Mouse (Mus musculus): ENCODE results near the gene Sypl. TPM values are rescaled to one million over a fixed set of nuclear protein-coding genes. Genes with fewer than 3 reads are reported as not detected.
A peak's percentile ranks its signal among the peaks of the same experiment; 100 is the strongest.

The Sypl gene
- polyA plus RNA-seq, 1 experiment from 2014 or later, result 33.3 TPM

GRCm38 (mm10) chr12:32924245-32924644 lies 29.4 kb upstream of the Sypl start:
- Histone ChIP-seq H3K9ac (no peak overlapping the region), H3K4me1 (peaks cover 12% of the 10 kb centered on the region), H3K4me2 (no peak overlapping the region), H3K27ac (no peak overlapping the region), H3K36me3 (replicated peaks) (no peaks in the 10 kb centered on the region), H3K4me3 (no peak overlapping the region), H3K9me3 (no peaks in the 10 kb centered on the region), H3K27me3 (replicated peaks) (no peaks in the 10 kb centered on the region)
- no peak for ATAC-seq (replicated peaks)
- WGBS, result 43% methylated on average over 3 of the region's 3 CpGs

DNA sequence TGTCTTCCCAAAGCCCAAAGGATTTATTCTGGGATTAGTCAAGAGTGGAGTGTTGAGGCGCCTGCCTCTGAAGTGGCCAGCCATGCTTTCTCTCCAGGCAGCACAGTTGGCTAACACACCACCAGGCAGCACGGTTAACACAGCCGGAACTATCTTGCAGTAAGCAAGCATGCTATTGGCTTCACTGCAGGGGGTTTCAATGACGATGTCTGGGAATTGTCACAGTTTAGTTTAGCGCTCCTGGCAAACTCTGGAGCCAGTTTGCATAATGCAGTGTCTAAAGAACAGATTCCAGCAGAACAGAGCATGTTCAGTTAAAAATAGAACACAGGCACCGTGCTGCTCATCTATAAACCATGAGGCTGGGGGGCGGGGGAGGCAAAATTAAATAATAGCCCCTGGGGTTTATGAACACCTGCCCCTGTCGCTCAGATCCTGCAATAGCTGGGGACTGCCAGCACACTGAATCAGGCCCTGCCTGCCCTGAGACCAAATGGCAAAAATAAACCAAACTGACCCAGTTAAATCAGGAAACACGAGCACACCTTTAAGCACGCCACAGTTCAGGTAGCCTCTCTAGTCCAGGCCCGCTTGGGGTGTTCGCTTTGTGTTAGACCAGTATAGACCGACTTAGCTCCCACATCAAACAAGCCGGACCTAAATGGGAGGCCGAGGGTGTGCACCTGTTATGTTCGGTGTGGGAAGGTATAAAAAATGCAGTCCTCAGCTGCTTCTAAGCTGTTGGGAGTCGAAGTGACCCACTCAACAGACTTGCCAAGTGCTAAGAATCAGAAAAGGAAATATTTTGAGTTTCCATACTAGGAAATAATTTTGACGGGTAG lies 27.1 kb upstream of the Sypl start:
- Histone ChIP-seq H3K9ac (no peak overlapping the region), H3K9me3 (no peaks in the 10 kb centered on the region), H3K27ac (peak overlapping the region; percentile 27), H3K4me1 (peaks cover 12% of the 10 kb centered on the region), H3K36me3 (replicated peaks) (no peaks in the 10 kb centered on the region), H3K4me2 (peak overlapping the region; percentile 18; the same call in 1 of the 2 replicates), H3K27me3 (replicated peaks) (no peaks in the 10 kb centered on the region), H3K4me3 (no peak overlapping the region)
- WGBS, result 42% methylated on average over 18 of the region's 18 CpGs
- peak; percentile 89 for ATAC-seq (replicated peaks)

DNA sequence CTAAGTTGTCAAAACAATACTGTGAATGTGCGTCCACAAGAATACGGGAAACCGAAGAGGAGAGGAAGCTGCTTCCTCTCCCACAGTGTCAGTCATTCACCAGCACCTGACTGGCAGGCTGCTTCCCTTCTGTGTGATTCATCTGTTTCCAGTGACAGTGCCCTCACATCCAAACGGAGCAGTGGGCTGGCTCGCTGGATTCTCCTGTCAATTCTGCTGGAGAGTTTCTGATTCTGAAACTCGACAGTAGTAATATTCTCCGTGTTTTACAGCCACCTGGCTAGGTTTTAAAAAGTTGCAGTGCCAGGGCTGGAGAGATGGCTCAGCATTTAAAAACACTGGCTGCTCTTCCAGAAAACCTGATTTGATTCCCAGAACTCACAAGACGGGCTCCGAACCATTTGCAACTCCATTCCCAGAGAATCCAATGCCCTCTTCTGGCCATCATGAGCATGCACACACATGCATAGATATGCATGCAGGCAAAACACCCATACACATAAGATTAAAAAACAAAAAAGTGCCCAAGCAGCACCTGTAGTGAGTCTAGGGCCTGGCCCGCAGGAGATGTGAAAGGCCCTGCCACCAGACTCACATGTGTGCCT lies 26.4 kb upstream of the Sypl start:
- no peak overlapping the region for H3K27ac ChIP-seq
- no peaks in the 10 kb centered on the region for H3K27me3 ChIP-seq (replicated peaks)
- H3K4me1 ChIP-seq, result peaks cover 12% of the 10 kb centered on the region
- no peak overlapping the region for H3K4me3 ChIP-seq
- WGBS, result 82% methylated on average over 10 of the region's 10 CpGs
- H3K4me2 ChIP-seq, result no peak overlapping the region
- no peaks in the 10 kb centered on the region for H3K9me3 ChIP-seq
- H3K36me3 ChIP-seq (replicated peaks), result no peaks in the 10 kb centered on the region
- H3K9ac ChIP-seq, result no peak overlapping the region
- ATAC-seq (replicated peaks), result no peak

- WGBS, result 57% methylated on average over 3 of the region's 3 CpGs
- no peak for ATAC-seq (replicated peaks)
These were observed 25.5 kb upstream of the Sypl start for GRCm38 (mm10) chr12:32928180-32928579.

DNA sequence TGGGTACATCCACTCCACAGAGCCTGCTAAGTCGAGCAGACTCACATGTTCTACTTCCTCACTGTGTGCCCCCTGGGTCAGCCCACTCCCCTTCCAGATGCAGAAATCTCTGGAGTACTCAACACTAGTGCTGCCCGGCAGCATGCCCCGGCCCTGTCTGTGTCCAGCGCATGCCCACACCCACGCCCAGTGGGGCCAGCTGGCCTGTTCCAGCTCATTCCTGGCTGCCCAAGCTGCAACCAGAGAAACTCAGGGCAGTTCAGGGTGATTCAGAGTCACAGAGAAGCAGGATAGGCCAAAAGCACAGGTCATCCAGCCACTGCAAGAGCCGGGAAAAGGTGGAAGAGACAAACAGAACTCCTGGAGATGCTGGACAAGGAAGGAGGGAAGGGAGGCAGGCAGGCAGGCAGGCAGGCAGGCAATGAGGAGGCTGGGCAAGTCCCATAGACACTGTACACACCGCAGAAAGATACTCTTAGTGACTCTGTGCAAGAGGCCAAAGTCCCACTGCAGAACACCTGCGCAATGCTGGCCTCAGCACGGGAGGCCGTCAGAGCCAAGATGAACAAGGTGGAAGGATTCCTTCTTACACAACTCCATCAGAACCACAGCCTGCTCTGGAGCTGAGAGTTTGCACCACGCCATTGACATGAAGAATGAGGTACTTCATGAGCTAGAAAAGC lies 23.7 kb upstream of the Sypl start:
- Histone ChIP-seq H3K36me3 (replicated peaks) (no peaks in the 10 kb centered on the region), H3K9me3 (no peaks in the 10 kb centered on the region), H3K4me2 (no peak overlapping the region), H3K4me1 (peaks cover 12% of the 10 kb centered on the region), H3K9ac (no peak overlapping the region), H3K27me3 (replicated peaks) (no peaks in the 10 kb centered on the region), H3K27ac (no peak overlapping the region), H3K4me3 (no peak overlapping the region)
- 89% methylated on average over 11 of the region's 11 CpGs for WGBS
- no peak for ATAC-seq (replicated peaks)

More at GRCm38 (mm10) chr12:32928180-32928579, 25.5 kb upstream of the Sypl start:
- H3K36me3 ChIP-seq (replicated peaks), result no peaks in the 10 kb centered on the region
- no peak overlapping the region for H3K9ac ChIP-seq
- no peaks in the 10 kb centered on the region for H3K9me3 ChIP-seq
- no peak overlapping the region for H3K4me2 ChIP-seq
- H3K4me3 ChIP-seq, result no peak overlapping the region
- H3K27ac ChIP-seq, result no peak overlapping the region
- peaks cover 12% of the 10 kb centered on the region for H3K4me1 ChIP-seq
- H3K27me3 ChIP-seq (replicated peaks), result no peaks in the 10 kb centered on the region

DNA sequence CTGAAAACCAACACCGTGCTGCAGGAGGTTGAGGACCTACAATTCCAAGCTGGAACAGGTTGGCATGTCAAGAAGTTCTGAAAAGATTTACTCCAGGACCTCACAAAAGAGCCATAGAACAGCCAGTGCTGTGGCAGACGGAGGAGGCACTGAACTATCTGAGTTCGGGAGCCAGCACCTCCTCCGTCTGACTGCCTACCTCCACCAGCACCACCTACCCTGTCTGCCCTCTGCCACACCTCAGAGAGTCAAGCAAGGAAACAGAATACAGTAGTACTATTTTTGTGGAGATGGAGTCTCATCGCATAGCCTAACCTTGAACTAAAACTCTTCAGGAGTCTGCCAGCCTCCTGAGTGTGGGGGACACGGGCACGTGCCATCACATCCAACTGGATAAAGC lies 23.1 kb upstream of the Sypl start:
- Histone ChIP-seq H3K9me3 (no peaks in the 10 kb centered on the region), H3K27me3 (replicated peaks) (no peaks in the 10 kb centered on the region), H3K4me3 (no peak overlapping the region), H3K36me3 (replicated peaks) (no peaks in the 10 kb centered on the region), H3K4me2 (no peak overlapping the region), H3K4me1 (peaks cover 12% of the 10 kb centered on the region), H3K9ac (no peak overlapping the region), H3K27ac (no peak overlapping the region)
- 87% methylated on average over 7 of the region's 7 CpGs for WGBS
- no peak for ATAC-seq (replicated peaks)

DNA sequence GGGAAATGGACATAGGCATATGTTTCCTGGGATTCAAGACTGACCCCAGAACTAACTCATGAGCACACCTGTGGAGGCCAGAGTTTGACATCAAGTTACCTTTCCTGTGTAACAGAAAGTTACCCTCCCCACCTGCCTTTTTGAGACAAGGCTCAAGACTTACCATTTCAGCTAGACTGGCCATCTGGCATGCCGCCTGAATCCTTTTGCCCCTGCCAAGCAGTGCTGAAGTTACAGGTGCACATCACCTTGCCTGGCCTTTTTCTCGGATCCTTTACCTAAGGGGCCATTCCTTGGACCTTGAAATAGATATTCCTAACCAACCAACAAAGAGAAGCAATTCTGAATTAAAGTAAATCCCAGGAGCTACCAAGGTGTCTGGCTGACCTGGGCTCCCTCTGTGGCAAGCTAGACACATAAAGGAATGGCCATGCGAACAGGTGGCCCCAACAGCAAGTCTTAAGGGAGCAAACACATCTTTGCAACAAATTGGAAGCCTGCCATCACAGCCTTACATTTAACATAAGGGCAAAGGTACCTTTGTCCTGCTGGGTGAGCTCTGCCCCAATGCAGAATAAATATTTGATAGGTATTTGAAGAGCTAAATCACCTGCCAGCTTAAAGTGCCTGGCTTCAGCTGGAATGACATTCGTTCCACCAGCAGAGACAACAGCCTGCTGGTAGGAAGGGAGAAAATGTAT lies 17.3 kb upstream of the Sypl start:
- WGBS, result 86% methylated on average over 4 of the region's 4 CpGs
- Histone ChIP-seq H3K4me2 (no peak overlapping the region), H3K27me3 (replicated peaks) (no peaks in the 10 kb centered on the region), H3K4me3 (no peak overlapping the region), H3K36me3 (replicated peaks) (no peaks in the 10 kb centered on the region), H3K9ac (no peak overlapping the region), H3K27ac (no peak overlapping the region), H3K4me1 (no peaks in the 10 kb centered on the region), H3K9me3 (no peaks in the 10 kb centered on the region)
- ATAC-seq (replicated peaks), result no peak

GRCm38 (mm10) chr12:32941141-32941540 lies 12.6 kb upstream of the Sypl start:
- ATAC-seq (replicated peaks), result no peak
- Histone ChIP-seq H3K36me3 (replicated peaks) (no peaks in the 10 kb centered on the region), H3K4me3 (no peak overlapping the region), H3K27me3 (replicated peaks) (no peaks in the 10 kb centered on the region), H3K4me1 (no peaks in the 10 kb centered on the region), H3K9me3 (no peaks in the 10 kb centered on the region), H3K9ac (no peak overlapping the region), H3K4me2 (no peak overlapping the region), H3K27ac (no peak overlapping the region)
- WGBS, result 88% methylated on average over 4 of the region's 4 CpGs

DNA sequence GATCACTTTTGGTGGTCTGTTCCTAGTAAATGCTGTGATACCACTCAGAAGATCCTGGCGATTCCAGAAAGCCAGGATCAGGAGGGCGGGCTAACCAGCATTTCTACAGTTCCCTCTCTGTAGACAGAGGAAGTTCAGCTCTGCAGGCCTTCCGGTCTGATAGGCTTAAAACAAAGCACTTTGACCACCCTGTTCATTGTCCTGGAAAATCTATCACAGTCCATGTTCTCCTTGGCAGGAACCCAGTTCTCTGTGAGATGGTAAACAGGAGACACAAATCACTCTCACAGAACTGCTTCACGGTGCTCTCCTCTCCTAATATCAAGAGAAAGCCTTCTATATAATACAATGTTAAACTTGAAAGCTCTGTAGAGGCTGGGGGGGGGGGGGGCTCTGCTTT lies 10.3 kb upstream of the Sypl start:
- H3K4me3 ChIP-seq, result no peak overlapping the region
- H3K27ac ChIP-seq, result no peak overlapping the region
- no peak for ATAC-seq (replicated peaks)
- no peak overlapping the region for H3K9ac ChIP-seq
- H3K4me1 ChIP-seq, result no peaks in the 10 kb centered on the region
- 57% methylated on average over 4 of the region's 4 CpGs for WGBS
- no peak overlapping the region for H3K4me2 ChIP-seq
- no peaks in the 10 kb centered on the region for H3K9me3 ChIP-seq
- H3K36me3 ChIP-seq (replicated peaks), result no peaks in the 10 kb centered on the region
- H3K27me3 ChIP-seq (replicated peaks), result no peaks in the 10 kb centered on the region

DNA sequence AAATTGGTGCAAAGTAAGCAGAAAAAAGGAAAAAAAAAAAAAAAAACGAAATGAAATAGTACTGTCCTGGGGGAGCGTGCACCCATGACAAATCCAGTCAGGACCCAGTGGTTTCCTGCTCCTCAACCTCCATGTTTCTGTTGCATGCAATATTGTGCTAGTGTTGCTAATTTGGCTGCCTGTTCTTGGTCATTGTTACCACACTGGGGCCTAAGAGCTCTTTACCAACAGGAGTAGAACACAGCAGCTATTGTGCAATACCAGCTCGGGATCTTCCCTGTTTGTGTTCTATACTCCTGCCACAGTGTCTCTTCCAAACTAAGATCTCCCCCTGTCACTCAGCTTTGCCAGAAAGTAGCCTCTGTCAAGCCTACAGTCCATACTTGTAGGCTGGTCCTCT lies 9.7 kb upstream of the Sypl start:
- Histone ChIP-seq H3K27me3 (replicated peaks) (no peaks in the 10 kb centered on the region), H3K9ac (no peak overlapping the region), H3K36me3 (replicated peaks) (no peaks in the 10 kb centered on the region), H3K9me3 (no peaks in the 10 kb centered on the region), H3K27ac (no peak overlapping the region), H3K4me1 (no peaks in the 10 kb centered on the region), H3K4me3 (no peak overlapping the region), H3K4me2 (no peak overlapping the region)
- WGBS, result 76% methylated on average over 3 of the region's 3 CpGs
- no peak for ATAC-seq (replicated peaks)

- Histone ChIP-seq H3K4me1 (no peaks in the 10 kb centered on the region), H3K9me3 (no peaks in the 10 kb centered on the region), H3K36me3 (replicated peaks) (no peaks in the 10 kb centered on the region), H3K27ac (no peak overlapping the region), H3K4me2 (no peak overlapping the region), H3K4me3 (no peak overlapping the region), H3K9ac (no peak overlapping the region), H3K27me3 (replicated peaks) (no peaks in the 10 kb centered on the region)
- WGBS, result 83% methylated on average over 8 of the region's 8 CpGs
- ATAC-seq (replicated peaks), result no peak
These were observed 8.7 kb upstream of the Sypl start for GRCm38 (mm10) chr12:32944884-32945454.

DNA sequence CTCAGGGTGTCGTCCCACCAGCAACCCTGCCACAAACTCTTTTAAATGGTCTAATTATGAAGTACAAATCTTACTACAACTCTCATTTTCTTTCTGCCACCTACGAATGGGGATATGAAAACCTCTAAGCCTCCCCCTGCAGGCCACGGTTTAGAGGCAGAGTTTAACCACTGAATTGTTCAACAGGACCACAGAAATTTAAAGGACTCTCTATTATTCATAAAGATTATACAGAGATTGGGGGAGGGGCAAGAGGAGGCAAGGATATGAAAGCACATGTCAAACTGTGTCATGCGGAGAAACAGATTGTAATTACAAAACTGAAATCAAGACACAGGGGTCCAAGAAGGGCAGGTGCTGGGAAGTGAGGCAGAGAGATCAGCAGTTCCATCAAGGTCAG lies 7.3 kb upstream of the Sypl start:
- no peaks in the 10 kb centered on the region for H3K9me3 ChIP-seq
- 78% methylated on average over 4 of the region's 4 CpGs for WGBS
- H3K27me3 ChIP-seq (replicated peaks), result no peaks in the 10 kb centered on the region
- H3K9ac ChIP-seq, result no peak overlapping the region
- no peaks in the 10 kb centered on the region for H3K36me3 ChIP-seq (replicated peaks)
- ATAC-seq (replicated peaks), result no peak
- no peaks in the 10 kb centered on the region for H3K4me1 ChIP-seq
- no peak overlapping the region for H3K4me3 ChIP-seq
- no peak overlapping the region for H3K27ac ChIP-seq
- H3K4me2 ChIP-seq, result no peak overlapping the region

Measured in midbrain, embryonic 15.5 days (tissue).